Mouse (Mus musculus) cerebellum, adult 2 months (tissue): Measurements from ENCODE around the gene Immp2l. TPM values are rescaled to one million over a fixed set of nuclear protein-coding genes. Genes with fewer than 3 reads are reported as not detected.
A peak's percentile ranks its signal among the peaks of the same experiment; 100 is the strongest.

Experiments used
- DNase-seq, 2 experiments: peaks; one replicate each; pipeline ENCODE4 v3.0.0; 2021
- H3K27ac ChIP-seq: fragments of 200-500 bp; 2 replicates; pipeline ENCODE4 v1.5.1; 2012; ENCODE audit warnings: low read length, control low read depth, inconsistent platforms; ENCODE audit not compliant: insufficient read depth
- H3K27me3 ChIP-seq: fragments of 200-500 bp; 2 replicates; pipeline ENCODE4 v1.6.1; 2012; ENCODE audit warnings: inconsistent platforms, mild to moderate bottlenecking, low read length, moderate library complexity; ENCODE audit not compliant: control insufficient read depth, insufficient read depth
- H3K4me1 ChIP-seq: fragments of 200-500 bp; 2 replicates; pipeline ENCODE4 v1.6.1; 2011; ENCODE audit warnings: low read length; ENCODE audit not compliant: control insufficient read depth, insufficient read depth
- H3K4me3 ChIP-seq: fragments of 200-500 bp; replicated peaks from 2 replicates; pipeline ENCODE3; 2011; ENCODE audit warnings: mild to moderate bottlenecking, low read depth, low read length, control low read depth; ENCODE audit not compliant: insufficient read depth
- CTCF ChIP-seq: fragments of 200-500 bp; IDR thresholded peaks from 2 replicates; pipeline ENCODE4 v1.5.1; 2011; ENCODE audit warnings: low read depth, mild to moderate bottlenecking, control low read depth, low read length, moderate library complexity, borderline replicate concordance; ENCODE audit not compliant: insufficient read depth
- POLR2A ChIP-seq: fragments of 200-500 bp; IDR thresholded peaks from 2 replicates; pipeline ENCODE4 v1.6.1; 2011; ENCODE audit warnings: low read length, control low read depth, borderline replicate concordance; ENCODE audit not compliant: insufficient read depth
- WGBS: fragments of 180-500 bp; shearing (Covaris S2); methylation state at CpG from one replicate; pipeline ENCODE4 v1.1.7; 2018; 5-methylcytosine and 5-hydroxymethylcytosine counted together
- polyA plus RNA-seq: library from polyadenylated mRNA; depleted of rRNA; stranded (reverse); fragments of >200 nt; gene quantifications from 2 replicates; pipeline ENCODE4 v1.2.3, GENCODE M21; 2012

Immp2l gene
- polyA plus RNA-seq, 1 experiment, result 11.4 TPM

GRCm38 (mm10) chr12:41551578-41551977, 527.7 kb downstream of the Immp2l start:
- TF ChIP-seq CTCF, result no peak
- no peak for TF ChIP-seq POLR2A
- DNase-seq, result no peak
- H3K4me3 ChIP-seq, result no peak overlapping the region
- no peaks in the 10 kb centered on the region for H3K4me1 ChIP-seq
- 90% methylated on average over 4 of the region's 4 CpGs for WGBS
- H3K27ac ChIP-seq, result no peak overlapping the region
- H3K27me3 ChIP-seq, result no peaks in the 10 kb centered on the region

DNA sequence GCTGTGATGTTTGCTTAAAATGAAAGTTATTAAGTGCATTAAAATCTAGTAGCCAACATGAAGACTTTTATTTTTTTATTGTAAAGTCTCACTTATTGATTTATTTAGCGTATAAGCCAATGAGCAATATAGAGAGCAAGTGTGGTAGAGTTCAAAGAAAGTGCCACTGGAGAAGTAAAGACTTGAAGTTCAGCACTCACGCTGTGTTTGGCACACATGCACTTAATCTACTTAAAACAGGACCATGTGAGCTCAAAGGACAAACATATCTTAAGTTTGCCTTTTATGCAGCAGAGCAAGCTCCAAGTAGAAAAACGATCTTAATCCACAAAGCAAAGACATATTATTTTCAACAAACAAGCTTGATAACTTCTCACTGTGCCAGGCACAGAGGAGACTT, 533.9 kb downstream of the Immp2l start:
- 65% methylated on average over 3 of the region's 3 CpGs for WGBS

GRCm38 (mm10) chr12:41558956-41559735, 535.3 kb downstream of the Immp2l start:
- 40% methylated on average over 5 of the region's 5 CpGs for WGBS
- H3K27ac ChIP-seq, result no peak overlapping the region
- DNase-seq, result no peak

More for the DNA sequence above, 533.9 kb downstream of the Immp2l start:
- no peak for DNase-seq
- Histone ChIP-seq H3K27ac (no peak overlapping the region), H3K27me3 (no peaks in the 10 kb centered on the region), H3K4me3 (no peak overlapping the region), H3K4me1 (no peaks in the 10 kb centered on the region)
- TF ChIP-seq CTCF, result no peak
- TF ChIP-seq POLR2A, result no peak

GRCm38 (mm10) chr12:41565540-41566432, 541.9 kb downstream of the Immp2l start:
- WGBS, result 21% methylated on average over 18 of the region's 18 CpGs
- Histone ChIP-seq H3K27ac (no peak overlapping the region), H3K4me1 (0 out of 2 replicates have a peak, but pooled peaks cover 2% of the 10 kb centered on the region), H3K27me3 (no peaks in the 10 kb centered on the region), H3K4me3 (no peak overlapping the region)
- DNase-seq, result peak in 1 of 2 experiments; percentile 7
- TF ChIP-seq CTCF (no peak), POLR2A (no peak)

More at GRCm38 (mm10) chr12:41558956-41559735, 535.3 kb downstream of the Immp2l start:
- H3K4me3 ChIP-seq, result no peak overlapping the region
- no peaks in the 10 kb centered on the region for H3K27me3 ChIP-seq
- no peaks in the 10 kb centered on the region for H3K4me1 ChIP-seq
- TF ChIP-seq CTCF, result no peak
- TF ChIP-seq POLR2A, result no peak

- Histone ChIP-seq H3K27ac (no peak overlapping the region), H3K27me3 (no peaks in the 10 kb centered on the region), H3K4me3 (no peak overlapping the region), H3K4me1 (0 out of 2 replicates have a peak, but pooled peaks cover 2% of the 10 kb centered on the region)
- TF ChIP-seq POLR2A, result no peak
- 25% methylated on average over 1 of the region's 1 CpGs for WGBS
- DNase-seq, result no peak
These were observed 542.5 kb downstream of the Immp2l start for GRCm38 (mm10) chr12:41566433-41566794.

- no peaks in the 10 kb centered on the region for H3K27me3 ChIP-seq
- no peaks in the 10 kb centered on the region for H3K4me1 ChIP-seq
- H3K4me3 ChIP-seq, result no peak overlapping the region
- no peak for DNase-seq
- no peak for TF ChIP-seq POLR2A
- TF ChIP-seq CTCF, result no peak
- H3K27ac ChIP-seq, result no peak overlapping the region
- 30% methylated on average over 3 of the region's 3 CpGs for WGBS
These were observed 549.9 kb downstream of the Immp2l start for GRCm38 (mm10) chr12:41573754-41574153.

GRCm38 (mm10) chr12:41575221-41575620, 551.3 kb downstream of the Immp2l start:
- H3K4me1 ChIP-seq, result no peaks in the 10 kb centered on the region
- WGBS, result 40% methylated on average over 4 of the region's 4 CpGs
- TF ChIP-seq POLR2A, result no peak
- no peak for TF ChIP-seq CTCF
- no peak for DNase-seq
- H3K4me3 ChIP-seq, result no peak overlapping the region
- H3K27me3 ChIP-seq, result no peaks in the 10 kb centered on the region
- no peak overlapping the region for H3K27ac ChIP-seq

DNA sequence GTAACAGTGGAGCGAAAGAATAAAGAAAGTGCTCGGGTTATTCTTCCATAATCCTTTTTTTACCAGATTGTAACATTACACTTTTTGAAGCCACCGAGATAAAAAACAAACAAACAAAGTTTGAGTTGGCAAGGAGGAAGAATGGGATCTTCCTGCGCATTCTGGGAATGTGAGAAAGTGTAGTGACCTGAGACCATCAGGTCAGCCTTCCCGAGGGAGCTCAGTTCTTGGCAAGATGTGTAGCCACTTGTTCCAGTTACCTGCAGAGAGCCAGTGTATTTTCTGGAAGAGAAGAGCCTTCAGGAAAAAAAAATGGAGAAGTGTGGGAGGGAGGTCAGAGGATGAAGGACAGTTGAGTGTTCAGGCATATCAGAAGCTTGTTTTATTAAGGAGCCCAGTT, 569.5 kb downstream of the Immp2l start:
- H3K27ac ChIP-seq, result no peak overlapping the region
- no peaks in the 10 kb centered on the region for H3K27me3 ChIP-seq
- H3K4me1 ChIP-seq, result peaks cover 4% of the 10 kb centered on the region; the same call in 1 of the 2 replicates
- WGBS, result 47% methylated on average over 5 of the region's 5 CpGs
- peak; percentile 15 to 45 for DNase-seq
- H3K4me3 ChIP-seq, result no peak overlapping the region
- no peak for TF ChIP-seq CTCF
